Mouse (Mus musculus): ENCODE results near the gene Acer3. TPM values are rescaled to one million over a fixed set of nuclear protein-coding genes. Genes with fewer than 3 reads are reported as not detected.

Acer3 gene
- total and polyA plus RNA-seq, 2 experiments from 2014 or later: 12.1 to 14.1 TPM

GRCm38 (mm10) chr7:98171141-98172073, 149.6 kb downstream of the Acer3 start:
- H3K36me3 ChIP-seq (ENCODE audit: insufficient read depth): no peaks in the 10 kb centered on the region
- 77% methylated on average over 6 of the region's 6 CpGs for WGBS
- no peaks in the 10 kb centered on the region for H3K27me3 ChIP-seq (ENCODE audit: insufficient read depth, low read length)
- H3K4me1 ChIP-seq (ENCODE audit: insufficient read depth): no peaks in the 10 kb centered on the region
- no peak overlapping the region for H3K4me2 ChIP-seq (ENCODE audit: low read depth)
- no peak overlapping the region for H3K9ac ChIP-seq
- H3K4me3 ChIP-seq (ENCODE audit: low read depth, low read length): no peak overlapping the region
- DNase-seq (no peak), ATAC-seq (peak; percentile 36; the same call in 1 of the 2 replicates)
- no peak overlapping the region for H3K27ac ChIP-seq (ENCODE audit: low read depth, low read length)
- TF ChIP-seq CTCF (IDR thresholded peaks at IDR 0.05; ENCODE audit: low read depth): no peak
- H3K9me3 ChIP-seq (ENCODE audit: low read length): no peaks in the 10 kb centered on the region

- ATAC-seq (no peak), DNase-seq (no peak)
- Histone ChIP-seq H3K9me3 (ENCODE audit: low read length) (no peaks in the 10 kb centered on the region), H3K36me3 (ENCODE audit: insufficient read depth) (peaks cover 13% of the 10 kb centered on the region), H3K4me1 (ENCODE audit: insufficient read depth) (no peaks in the 10 kb centered on the region), H3K9ac (no peak overlapping the region), H3K27ac (ENCODE audit: low read depth, low read length) (no peak overlapping the region), H3K4me2 (ENCODE audit: low read depth) (no peak overlapping the region), H3K4me3 (ENCODE audit: low read depth, low read length) (no peak overlapping the region), H3K27me3 (ENCODE audit: insufficient read depth, low read length) (no peaks in the 10 kb centered on the region)
- WGBS: 58% methylated on average over 10 of the region's 10 CpGs
- TF ChIP-seq CTCF (IDR thresholded peaks at IDR 0.05; ENCODE audit: low read depth): no peak
These were observed 155.9 kb downstream of the Acer3 start for GRCm38 (mm10) chr7:98164999-98165528.

DNA sequence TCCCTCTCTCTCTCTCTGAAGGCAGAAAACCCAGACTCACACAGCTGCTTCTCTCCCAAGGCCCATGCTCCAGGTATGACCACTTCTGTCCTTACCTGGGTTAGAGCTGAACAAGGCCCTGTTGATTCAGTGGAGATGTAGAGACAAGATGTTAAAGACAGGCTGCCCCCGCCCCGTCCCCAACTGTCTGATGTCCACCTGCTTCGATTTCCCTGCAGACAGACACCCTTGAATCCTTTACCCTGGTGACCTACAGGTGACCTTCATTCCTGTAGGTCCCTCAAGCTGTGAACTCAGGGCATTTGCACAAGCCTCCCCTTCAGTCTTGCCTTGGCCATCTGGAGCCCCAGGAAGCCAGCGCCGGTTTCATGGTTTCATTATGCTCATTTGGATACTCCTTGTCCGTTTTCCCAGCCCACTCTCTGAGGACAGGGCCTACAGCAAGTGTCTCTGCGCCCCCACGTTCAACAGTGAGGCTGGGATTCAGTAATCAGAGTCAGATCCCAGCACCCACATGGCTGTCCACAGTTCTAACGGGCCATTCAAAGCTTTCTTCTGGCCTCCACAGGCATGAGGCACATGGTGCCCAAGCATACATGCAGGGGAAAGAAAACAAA, 156.5 kb downstream of the Acer3 start:
- H3K4me1 ChIP-seq (ENCODE audit: insufficient read depth): no peaks in the 10 kb centered on the region
- no peak overlapping the region for H3K4me3 ChIP-seq (ENCODE audit: low read depth, low read length)
- H3K27me3 ChIP-seq (ENCODE audit: insufficient read depth, low read length): no peaks in the 10 kb centered on the region
- H3K9me3 ChIP-seq (ENCODE audit: low read length): no peaks in the 10 kb centered on the region
- no peak for DNase-seq
- peaks cover 14% of the 10 kb centered on the region for H3K36me3 ChIP-seq (ENCODE audit: insufficient read depth)
- H3K27ac ChIP-seq (ENCODE audit: low read depth, low read length): no peak overlapping the region
- no peak for ATAC-seq
- TF ChIP-seq CTCF (IDR thresholded peaks at IDR 0.05; ENCODE audit: low read depth): no peak
- no peak overlapping the region for H3K9ac ChIP-seq
- no peak overlapping the region for H3K4me2 ChIP-seq (ENCODE audit: low read depth)
- 82% methylated on average over 9 of the region's 9 CpGs for WGBS

- 42% methylated on average over 3 of the region's 3 CpGs for WGBS
- TF ChIP-seq CTCF (IDR thresholded peaks at IDR 0.05; ENCODE audit: low read depth): no peak
- Histone ChIP-seq H3K36me3 (ENCODE audit: insufficient read depth) (peaks cover 14% of the 10 kb centered on the region), H3K9ac (no peak overlapping the region), H3K4me2 (ENCODE audit: low read depth) (no peak overlapping the region), H3K9me3 (ENCODE audit: low read length) (no peaks in the 10 kb centered on the region), H3K4me1 (ENCODE audit: insufficient read depth) (no peaks in the 10 kb centered on the region), H3K27me3 (ENCODE audit: insufficient read depth, low read length) (no peaks in the 10 kb centered on the region), H3K4me3 (ENCODE audit: low read depth, low read length) (no peak overlapping the region), H3K27ac (ENCODE audit: low read depth, low read length) (no peak overlapping the region)
- ATAC-seq (no peak), DNase-seq (no peak)
These were observed 157.3 kb downstream of the Acer3 start for GRCm38 (mm10) chr7:98163700-98164099.

- no peaks in the 10 kb centered on the region for H3K27me3 ChIP-seq (ENCODE audit: insufficient read depth, low read length)
- no peak overlapping the region for H3K4me3 ChIP-seq (ENCODE audit: low read depth, low read length)
- peaks cover 14% of the 10 kb centered on the region for H3K36me3 ChIP-seq (ENCODE audit: insufficient read depth)
- no peaks in the 10 kb centered on the region for H3K4me1 ChIP-seq (ENCODE audit: insufficient read depth)
- no peak for ATAC-seq
- WGBS: 90% methylated on average over 6 of the region's 6 CpGs
- no peak for DNase-seq
- H3K4me2 ChIP-seq (ENCODE audit: low read depth): no peak overlapping the region
- no peak overlapping the region for H3K27ac ChIP-seq (ENCODE audit: low read depth, low read length)
- no peaks in the 10 kb centered on the region for H3K9me3 ChIP-seq (ENCODE audit: low read length)
- TF ChIP-seq CTCF (IDR thresholded peaks at IDR 0.05; ENCODE audit: low read depth): no peak
- no peak overlapping the region for H3K9ac ChIP-seq
These were observed 158.8 kb downstream of the Acer3 start for GRCm38 (mm10) chr7:98162239-98162638.

DNA sequence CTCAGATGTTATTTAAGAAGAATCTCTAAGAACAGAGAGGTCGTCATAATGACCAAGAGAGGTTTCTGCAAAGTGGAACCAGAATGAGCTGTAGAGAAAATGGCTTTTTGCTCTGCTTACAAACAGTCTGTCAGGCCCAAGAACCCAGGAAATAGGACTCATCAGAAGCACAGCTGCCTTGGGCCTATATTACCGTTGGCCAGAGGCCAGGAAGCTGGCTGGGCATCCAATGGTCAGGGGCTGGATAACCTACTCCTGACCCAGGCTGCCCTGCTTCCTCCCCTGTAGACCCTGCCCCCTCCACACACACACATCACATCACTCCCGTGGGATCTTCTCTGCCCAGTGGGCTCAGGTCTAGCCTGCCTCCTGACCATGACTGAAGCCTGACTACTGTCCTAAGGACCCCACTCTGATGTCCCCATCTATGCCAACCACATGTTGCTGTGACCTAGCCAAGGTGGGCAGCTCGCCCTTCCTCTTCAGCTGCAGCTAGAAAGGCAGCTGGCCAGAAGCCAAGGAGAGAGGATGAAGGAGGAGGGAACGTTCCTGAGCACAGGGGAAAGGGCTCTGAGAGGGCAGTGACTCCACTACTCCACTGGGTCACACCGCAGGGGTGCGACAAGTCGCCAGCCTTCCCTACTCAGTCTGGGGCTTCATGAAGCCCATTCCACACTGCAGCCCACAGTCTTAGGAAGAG, 160.8 kb downstream of the Acer3 start:
- H3K27ac ChIP-seq (ENCODE audit: low read depth, low read length): no peak overlapping the region
- 59% methylated on average over 8 of the region's 8 CpGs for WGBS
- H3K4me2 ChIP-seq (ENCODE audit: low read depth): no peak overlapping the region
- DNase-seq (no peak), ATAC-seq (no peak)
- no peak overlapping the region for H3K4me3 ChIP-seq (ENCODE audit: low read depth, low read length)
- H3K36me3 ChIP-seq (ENCODE audit: insufficient read depth): peaks cover 18% of the 10 kb centered on the region
- H3K27me3 ChIP-seq (ENCODE audit: insufficient read depth, low read length): no peaks in the 10 kb centered on the region
- no peaks in the 10 kb centered on the region for H3K4me1 ChIP-seq (ENCODE audit: insufficient read depth)
- no peak for TF ChIP-seq CTCF (IDR thresholded peaks at IDR 0.05; ENCODE audit: low read depth)
- H3K9me3 ChIP-seq (ENCODE audit: low read length): no peaks in the 10 kb centered on the region
- no peak overlapping the region for H3K9ac ChIP-seq

Data from forebrain, postnatal 0 days (tissue).